Mouse (Mus musculus) lung, embryonic 14.5 days (tissue): ENCODE measurements around the gene Map6d1. TPM values are rescaled to one million over a fixed set of nuclear protein-coding genes. Genes with fewer than 3 reads are reported as not detected.
A peak's percentile ranks its signal among the peaks of the same experiment; 100 is the strongest.

Experiments
- ATAC-seq: fragments of 200-750 bp; cut with Nextera tagmentation; 2 replicates; pipeline ENCODE4 v1.8.0; 2017; ENCODE audit warnings: mild to moderate bottlenecking, moderate TSS enrichment, moderate library complexity; ENCODE audit not compliant: insufficient read depth
- DNase-seq: peaks from one replicate; pipeline ENCODE4 v3.0.0-alpha.2; 2015
- H3K27ac ChIP-seq: fragments of 300-500 bp; sonication (generic); 2 replicates; pipeline ENCODE4 v1.5.1; 2014; ENCODE audit warnings: low read depth, mild to moderate bottlenecking, moderate library complexity
- H3K27me3 ChIP-seq: fragments of 300-500 bp; sonication (generic); 2 replicates; pipeline ENCODE4 v1.6.1; 2014; ENCODE audit warnings: low read length, control low read depth; ENCODE audit not compliant: insufficient read depth
- H3K36me3 ChIP-seq: fragments of 300-500 bp; sonication (generic); 2 replicates; pipeline ENCODE4 v1.6.1; 2014; ENCODE audit warnings: control low read depth; ENCODE audit not compliant: insufficient read depth
- H3K4me1 ChIP-seq: fragments of 300-500 bp; sonication (generic); 2 replicates; pipeline ENCODE4 v1.6.1; 2014; ENCODE audit warnings: antibody characterized with exemption, control low read depth; ENCODE audit not compliant: insufficient read depth
- H3K4me2 ChIP-seq: fragments of 300-500 bp; sonication (generic); 2 replicates; pipeline ENCODE4 v1.6.1; 2014; ENCODE audit warnings: mild to moderate bottlenecking
- H3K4me3 ChIP-seq: fragments of 300-500 bp; sonication (generic); 2 replicates; pipeline ENCODE4 v1.5.1; 2014; ENCODE audit warnings: low read depth, low read length
- H3K9ac ChIP-seq: fragments of 300-500 bp; sonication (generic); 2 replicates; pipeline ENCODE4 v1.6.1; 2014
- H3K9me3 ChIP-seq: fragments of 300-500 bp; sonication (generic); 2 replicates; pipeline ENCODE4 v1.6.1; 2016; ENCODE audit warnings: low read depth, low read length, control low read depth
- CTCF ChIP-seq: IDR thresholded peaks from 2 replicates; pipeline ENCODE4 v1.5.1; 2016; ENCODE audit warnings: antibody characterized with exemption, low read depth
- WGBS: fragments of 180-500 bp; shearing (Covaris S2); extraction: QIAGEN DNeasy Blood & Tissue Kit; methylation state at CpG from one replicate; pipeline ENCODE4 v1.1.7; 2014; 5-methylcytosine and 5-hydroxymethylcytosine counted together
- polyA plus RNA-seq: library from polyadenylated mRNA; unstranded; fragments of >200 nt; fragmentation: Nextera tagmentation; extraction: Ambion mirVana; gene quantifications from 2 replicates; pipeline ENCODE4 v1.2.1, GENCODE M21; 2014

Map6d1 gene
- polyA plus RNA-seq, 1 experiment from 2014 or later, result 0.71 TPM

DNA sequence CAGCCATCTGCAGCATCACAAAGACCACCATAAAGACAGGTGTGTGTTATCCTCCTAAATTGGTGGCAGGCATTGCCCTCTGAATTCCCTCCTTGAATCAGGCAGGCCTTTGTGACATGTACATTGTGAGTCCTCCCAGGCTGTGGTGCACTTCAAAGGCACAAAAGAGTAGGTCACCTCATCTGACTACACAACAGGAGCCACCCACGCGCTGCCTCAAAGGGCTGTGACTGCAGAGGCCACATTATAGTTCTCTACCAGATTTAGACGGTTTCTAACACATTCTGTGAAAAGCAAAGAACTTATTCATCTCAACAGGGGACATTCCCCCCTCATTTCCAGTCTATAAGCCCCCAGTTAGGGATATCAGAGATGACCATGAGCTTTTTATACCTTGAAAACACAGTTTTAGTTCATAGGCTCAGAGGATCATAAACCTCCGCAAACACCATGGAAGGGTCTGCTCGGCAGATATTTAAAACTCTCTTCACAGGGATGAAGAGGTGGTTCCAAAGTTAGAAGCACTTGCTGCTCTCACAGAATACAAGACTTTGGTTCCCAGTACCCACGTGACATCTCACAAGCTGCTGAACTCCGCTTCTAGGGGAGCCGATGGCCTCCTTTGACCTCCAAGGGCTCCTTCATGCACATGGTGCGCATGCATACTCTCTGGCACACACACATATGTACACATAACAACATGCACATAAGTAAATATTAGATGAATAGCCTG lies 7.5 kb upstream of the Map6d1 start:
- TF ChIP-seq CTCF, result no peak
- 83% methylated on average over 9 of the region's 9 CpGs for WGBS

DNA sequence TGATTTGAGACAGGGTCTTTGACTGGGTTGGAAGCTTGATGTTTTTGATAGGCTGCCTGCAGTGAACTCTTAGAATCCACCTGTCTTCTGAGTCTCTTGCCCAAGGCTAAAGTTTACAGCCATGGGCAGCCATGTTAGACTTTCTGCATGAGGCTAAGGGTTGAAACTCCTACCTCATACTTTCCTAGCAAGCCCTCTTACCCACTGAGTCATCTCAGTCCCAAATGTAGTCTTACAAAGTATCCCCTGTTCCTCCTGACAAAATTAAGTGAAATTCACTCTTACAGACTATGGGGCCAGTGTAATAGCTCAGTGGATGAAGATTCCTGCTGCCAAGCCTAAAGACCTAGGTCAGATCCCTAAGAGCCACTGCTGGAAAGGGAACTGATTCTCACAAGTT lies 5.9 kb upstream of the Map6d1 start:
- DNase-seq, result no peak
- no peak overlapping the region for H3K27ac ChIP-seq

More for the DNA sequence above, 7.5 kb upstream of the Map6d1 start:
- Histone ChIP-seq H3K4me2 (no peak overlapping the region), H3K9ac (no peak overlapping the region), H3K27me3 (no peaks in the 10 kb centered on the region), H3K4me3 (no peak overlapping the region), H3K4me1 (no peaks in the 10 kb centered on the region), H3K27ac (no peak overlapping the region), H3K9me3 (no peaks in the 10 kb centered on the region), H3K36me3 (no peaks in the 10 kb centered on the region)
- DNase-seq (no peak), ATAC-seq (no peak)

DNA sequence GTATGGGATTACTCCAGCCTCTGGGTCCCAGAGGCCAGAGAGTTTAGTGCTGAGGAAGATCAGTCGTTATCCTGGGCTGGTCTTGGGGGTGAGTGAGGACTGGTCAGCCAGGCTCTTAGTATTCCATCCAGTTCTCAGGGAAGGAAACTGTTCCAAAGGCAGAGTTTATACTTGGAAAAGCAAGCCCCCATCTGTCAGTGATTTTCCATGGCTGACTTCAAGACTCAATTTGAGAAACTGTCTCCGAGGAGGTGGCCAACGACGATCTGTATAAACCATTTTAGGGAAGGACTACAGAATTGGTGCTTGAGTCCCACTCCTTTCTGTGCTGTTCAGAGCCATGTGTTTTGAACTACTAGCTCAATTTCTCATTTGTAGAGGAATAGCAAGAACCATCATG lies 2.5 kb downstream of the Map6d1 start:
- no peak for DNase-seq
- H3K27ac ChIP-seq, result no peak overlapping the region
- TF ChIP-seq CTCF, result no peak

More for the DNA sequence above, 5.9 kb upstream of the Map6d1 start:
- Histone ChIP-seq H3K4me3 (no peak overlapping the region), H3K36me3 (no peaks in the 10 kb centered on the region), H3K4me1 (no peaks in the 10 kb centered on the region), H3K27me3 (no peaks in the 10 kb centered on the region), H3K9ac (no peak overlapping the region), H3K4me2 (no peak overlapping the region), H3K9me3 (no peaks in the 10 kb centered on the region)
- TF ChIP-seq CTCF, result no peak
- ATAC-seq, result no peak

DNA sequence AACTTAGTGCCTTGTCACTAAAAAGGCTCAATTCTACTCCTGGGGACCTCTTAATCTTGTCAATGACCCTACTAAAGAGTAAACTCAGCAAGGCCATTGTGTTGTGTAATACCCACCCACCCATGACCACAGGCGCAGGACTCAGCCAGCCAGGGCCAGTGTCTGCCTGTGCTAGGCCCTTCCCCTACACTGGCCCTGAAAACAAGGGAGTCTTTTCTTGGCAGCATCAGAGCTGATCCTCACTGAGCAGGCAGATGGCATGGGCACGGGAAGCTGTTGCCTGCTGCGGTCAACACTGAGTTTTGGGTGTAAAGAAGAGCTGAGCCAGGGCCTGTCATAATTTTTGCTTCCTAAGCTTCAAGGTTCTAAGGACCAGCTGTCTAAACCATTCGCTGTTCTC lies 3.7 kb downstream of the Map6d1 start:
- no peak for DNase-seq
- 77% methylated on average over 4 of the region's 4 CpGs for WGBS
- H3K4me2 ChIP-seq, result no peak overlapping the region
- no peak overlapping the region for H3K9ac ChIP-seq
- H3K27me3 ChIP-seq, result 0 out of 2 replicates have a peak, but pooled peaks cover 3% of the 10 kb centered on the region
- H3K4me1 ChIP-seq, result no peaks in the 10 kb centered on the region
- ATAC-seq, result no peak
- no peaks in the 10 kb centered on the region for H3K9me3 ChIP-seq
- H3K36me3 ChIP-seq, result peaks cover 11% of the 10 kb centered on the region; the same call in 1 of the 2 replicates
- H3K27ac ChIP-seq, result no peak overlapping the region
- no peak overlapping the region for H3K4me3 ChIP-seq
- no peak for TF ChIP-seq CTCF

More for the DNA sequence above, 2.5 kb downstream of the Map6d1 start:
- Histone ChIP-seq H3K27me3 (0 out of 2 replicates have a peak, but pooled peaks cover 3% of the 10 kb centered on the region), H3K36me3 (0 out of 2 replicates have a peak, but pooled peaks cover under 1% of the 10 kb centered on the region), H3K4me2 (no peak overlapping the region), H3K9me3 (no peaks in the 10 kb centered on the region), H3K4me3 (no peak overlapping the region), H3K9ac (no peak overlapping the region), H3K4me1 (no peaks in the 10 kb centered on the region)
- 79% methylated on average over 4 of the region's 4 CpGs for WGBS
- no peak for ATAC-seq

DNA sequence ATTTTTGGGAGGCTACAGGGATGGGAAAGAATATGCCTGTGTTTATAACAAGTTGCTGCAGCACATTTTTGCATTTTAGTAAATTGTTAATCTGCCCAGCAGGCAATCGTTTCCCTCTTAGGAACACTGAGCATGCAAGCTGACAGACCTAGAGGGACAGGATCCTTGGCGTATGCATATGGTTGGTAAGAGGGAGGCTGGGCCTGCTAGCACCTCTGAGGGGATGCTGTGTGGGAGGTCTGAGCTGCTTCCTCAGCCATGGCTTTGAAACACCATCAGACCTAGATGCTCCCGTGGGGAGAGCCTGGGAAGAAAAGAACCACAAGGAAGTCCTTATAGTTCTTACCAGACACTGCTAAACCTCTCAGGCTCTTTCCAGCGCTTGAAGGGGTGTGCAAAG lies 6.8 kb downstream of the Map6d1 start:
- Histone ChIP-seq H3K4me1 (no peaks in the 10 kb centered on the region), H3K9ac (no peak overlapping the region), H3K27me3 (no peaks in the 10 kb centered on the region), H3K9me3 (no peaks in the 10 kb centered on the region), H3K4me2 (no peak overlapping the region), H3K36me3 (peaks cover 39% of the 10 kb centered on the region), H3K4me3 (no peak overlapping the region), H3K27ac (no peak overlapping the region)
- ATAC-seq (no peak), DNase-seq (no peak)
- 73% methylated on average over 4 of the region's 4 CpGs for WGBS
- TF ChIP-seq CTCF, result no peak

DNA sequence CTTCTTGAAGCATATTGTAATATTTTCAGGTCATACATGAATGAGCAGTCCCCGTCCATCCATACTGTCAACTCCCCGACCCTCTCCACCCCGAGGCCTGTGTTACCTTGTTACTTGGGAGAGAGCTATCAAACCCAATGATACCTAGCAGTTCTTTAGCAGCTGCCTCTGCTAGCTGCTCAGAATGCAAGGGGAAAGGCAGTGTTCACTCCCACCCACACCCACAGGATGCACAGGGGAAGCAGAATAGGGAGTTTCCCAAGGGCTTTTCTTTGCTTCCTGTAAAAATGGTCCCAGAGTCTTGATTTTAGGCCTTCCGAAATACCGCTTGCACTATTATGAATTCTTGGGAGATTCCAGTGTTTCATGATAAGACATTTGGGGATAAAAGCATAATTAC lies 13.0 kb downstream of the Map6d1 start:
- TF ChIP-seq CTCF, result no peak
- no peak overlapping the region for H3K4me3 ChIP-seq
- WGBS, result 86% methylated on average over 5 of the region's 5 CpGs
- H3K9me3 ChIP-seq, result no peaks in the 10 kb centered on the region
- DNase-seq (no peak), ATAC-seq (no peak)
- peaks cover 76% of the 10 kb centered on the region for H3K36me3 ChIP-seq
- H3K4me1 ChIP-seq, result no peaks in the 10 kb centered on the region
- no peaks in the 10 kb centered on the region for H3K27me3 ChIP-seq
- H3K27ac ChIP-seq, result no peak overlapping the region
- H3K4me2 ChIP-seq, result no peak overlapping the region
- H3K9ac ChIP-seq, result no peak overlapping the region

DNA sequence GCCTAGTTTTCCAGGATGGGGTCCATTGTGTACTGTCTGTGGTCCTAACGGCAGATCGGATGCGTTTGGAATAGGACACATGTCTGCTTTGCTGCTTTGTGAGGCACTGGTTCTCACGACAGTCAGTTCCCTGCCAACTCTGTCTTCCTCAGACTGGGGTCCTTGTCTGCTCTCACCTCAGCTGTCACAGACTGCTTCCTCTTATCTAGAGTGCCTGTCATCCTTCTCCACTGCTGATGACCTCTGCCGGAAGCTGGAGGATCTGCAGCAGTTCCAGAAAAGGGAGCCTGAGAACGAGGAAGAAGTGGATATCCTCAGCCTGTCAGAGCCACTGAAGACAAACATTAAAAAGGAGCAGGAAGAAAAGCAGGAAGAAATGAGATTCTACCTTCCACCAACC lies 13.7 kb downstream of the Map6d1 start:
- TF ChIP-seq CTCF, result peak; percentile 22; the same call in 1 of the 2 replicates
- H3K9me3 ChIP-seq, result no peaks in the 10 kb centered on the region
- H3K4me1 ChIP-seq, result no peaks in the 10 kb centered on the region
- no peak overlapping the region for H3K4me3 ChIP-seq
- DNase-seq (no peak), ATAC-seq (no peak)
- no peak overlapping the region for H3K27ac ChIP-seq
- peaks cover 78% of the 10 kb centered on the region for H3K36me3 ChIP-seq
- WGBS, result 51% methylated on average over 6 of the region's 6 CpGs
- H3K9ac ChIP-seq, result no peak overlapping the region
- H3K27me3 ChIP-seq, result no peaks in the 10 kb centered on the region
- no peak overlapping the region for H3K4me2 ChIP-seq
